Mouse (Mus musculus): ENCODE data around the gene Sfswap.

The Sfswap gene

GRCm38 (mm10) chr5:129529571-129529970 is 28.6 kb downstream of the Sfswap start:
- DNase-seq (ENCODE audit: low read depth, low spot score) = no peak

- no peak for DNase-seq (ENCODE audit: low read depth, low spot score)
These were observed 32.7 kb downstream of the Sfswap start for GRCm38 (mm10) chr5:129533731-129534130.

- DNase-seq (ENCODE audit: low read depth, low spot score) = peak; percentile 34
These were observed 33.5 kb downstream of the Sfswap start for GRCm38 (mm10) chr5:129534500-129534899.

- DNase-seq (ENCODE audit: low read depth, low spot score) = no peak
These were observed 34.0 kb downstream of the Sfswap start for GRCm38 (mm10) chr5:129535021-129535420.

GRCm38 (mm10) chr5:129535431-129535830 is 34.4 kb downstream of the Sfswap start:
- DNase-seq (ENCODE audit: low read depth, low spot score) = no peak

GRCm38 (mm10) chr5:129538826-129539225 is 37.8 kb downstream of the Sfswap start:
- no peak for DNase-seq (ENCODE audit: low read depth, low spot score)

GRCm38 (mm10) chr5:129542236-129542635 is 41.2 kb downstream of the Sfswap start:
- DNase-seq (ENCODE audit: low read depth, low spot score) = no peak

GRCm38 (mm10) chr5:129545787-129546186 is 44.8 kb downstream of the Sfswap start:
- peak; percentile 75 for DNase-seq (ENCODE audit: low read depth, low spot score)

- DNase-seq (ENCODE audit: low read depth, low spot score) = no peak
These were observed 48.7 kb downstream of the Sfswap start for GRCm38 (mm10) chr5:129549716-129550115.

- no peak for DNase-seq (ENCODE audit: low read depth, low spot score)
These were observed 49.8 kb downstream of the Sfswap start for GRCm38 (mm10) chr5:129550790-129551189.

GRCm38 (mm10) chr5:129551991-129552390 is 51.0 kb downstream of the Sfswap start:
- DNase-seq (ENCODE audit: low read depth, low spot score) = no peak

GRCm38 (mm10) chr5:129553642-129554041 is 52.6 kb downstream of the Sfswap start:
- no peak for DNase-seq (ENCODE audit: low read depth, low spot score)

- no peak for DNase-seq (ENCODE audit: low read depth, low spot score)
These were observed 57.6 kb downstream of the Sfswap start for GRCm38 (mm10) chr5:129558591-129558990.

- no peak for DNase-seq (ENCODE audit: low read depth, low spot score)
These were observed 58.3 kb downstream of the Sfswap start for GRCm38 (mm10) chr5:129559283-129559682.

- no peak for DNase-seq (ENCODE audit: low read depth, low spot score)
These were observed 61.3 kb downstream of the Sfswap start for GRCm38 (mm10) chr5:129562342-129562741.

GRCm38 (mm10) chr5:129568596-129568995 is 67.6 kb downstream of the Sfswap start:
- DNase-seq (ENCODE audit: low read depth, low spot score) = no peak

GRCm38 (mm10) chr5:129578201-129578600 is 77.2 kb downstream of the Sfswap start:
- no peak for DNase-seq (ENCODE audit: low read depth, low spot score)

- no peak for DNase-seq (ENCODE audit: low read depth, low spot score)
These were observed 79.0 kb downstream of the Sfswap start for GRCm38 (mm10) chr5:129580046-129580445.

GRCm38 (mm10) chr5:129580572-129580971 is 79.6 kb downstream of the Sfswap start:
- DNase-seq (ENCODE audit: low read depth, low spot score) = no peak

- no peak for DNase-seq (ENCODE audit: low read depth, low spot score)
These were observed 80.0 kb downstream of the Sfswap start for GRCm38 (mm10) chr5:129581015-129581414.

GRCm38 (mm10) chr5:129583331-129583730 is 82.3 kb downstream of the Sfswap start:
- no peak for DNase-seq (ENCODE audit: low read depth, low spot score)

GRCm38 (mm10) chr5:129583761-129584582 is 83.0 kb downstream of the Sfswap start, which contains the start of gene Mmp17:
TSS of gene Mmp17 (plus strand) at chr5:129584169.
- peak; percentile 83 for DNase-seq (ENCODE audit: low read depth, low spot score)
